Mouse (Mus musculus) gastrocnemius, postnatal 4 days (tissue): ENCODE results near the gene Rnf111. TPM values are rescaled to one million over a fixed set of nuclear protein-coding genes. Genes with fewer than 3 reads are reported as not detected.
"Not testable (repeated sequence)": the region's sequence is repeated elsewhere in the genome, so short reads cannot be mapped to it uniquely, and the experiment has no call there.

ENCODE experiments used
- DNase-seq, 2 experiments: peaks; one replicate each; pipeline ENCODE4 v3.0.0; 2021 to 2022; ENCODE audit warnings: low spot score in 2 of 2, mixed read lengths in 2 of 2
- long read RNA-seq, 2 experiments: library from polyadenylated mRNA; stranded (forward); transcript quantifications; one replicate each; pipeline ENCODE4 v2.0.0; 2021
- total RNA-seq, 2 experiments: library from RNA; stranded (reverse); gene quantifications; 2 replicates each; pipeline ENCODE4 v1.2.3; 2021

Rnf111 gene
- 10 to 100 TPM; 24.7 to 26.6 TPM for total RNA-seq
- long read RNA-seq, experiment 1, full-length matches to known transcripts, result 2 of 13 reads
- long read RNA-seq, experiment 1, partial matches to known transcripts, result 3 of 13 reads
- long read RNA-seq, experiment 1, other reads (novel, unspliced or antisense), result 8 of 13 reads
- long read RNA-seq, experiment 2, full-length matches to known transcripts, result 1 of 14 reads
- long read RNA-seq, experiment 2, partial matches to known transcripts, result 5 of 14 reads
- long read RNA-seq, experiment 2, other reads (novel, unspliced or antisense), result 8 of 14 reads

- DNase-seq, result peak; percentile 97
Observed at GRCm38 (mm10) chr9:70503626-70504041, at the start of gene Rnf111. Rnf111 (minus strand) TSS chr9:70503725.

GRCm38 (mm10) chr9:70552233-70552632 lies 48.7 kb upstream of the Rnf111 start:
- DNase-seq, result not testable (repeated sequence)

GRCm38 (mm10) chr9:70551524-70551923 lies 48.0 kb upstream of the Rnf111 start:
- no peak for DNase-seq

GRCm38 (mm10) chr9:70548304-70548703 lies 44.8 kb upstream of the Rnf111 start:
- no peak for DNase-seq

GRCm38 (mm10) chr9:70546576-70546975 lies 43.1 kb upstream of the Rnf111 start:
- not testable (repeated sequence) for DNase-seq

GRCm38 (mm10) chr9:70544831-70545230 lies 41.3 kb upstream of the Rnf111 start:
- DNase-seq, result no peak

GRCm38 (mm10) chr9:70543985-70544384 lies 40.5 kb upstream of the Rnf111 start:
- no peak for DNase-seq

GRCm38 (mm10) chr9:70543048-70543880 lies 39.7 kb upstream of the Rnf111 start:
- DNase-seq, result peak; percentile 56 to 71

GRCm38 (mm10) chr9:70542305-70543041 lies 38.9 kb upstream of the Rnf111 start, which contains the start of gene Sltm:
Sltm (plus strand) TSS chr9:70542754.
- peak; percentile 99 to 100 for DNase-seq

GRCm38 (mm10) chr9:70541584-70541983 lies 38.1 kb upstream of the Rnf111 start:
- no peak for DNase-seq

GRCm38 (mm10) chr9:70533328-70533727 lies 29.8 kb upstream of the Rnf111 start:
- DNase-seq, result no peak

GRCm38 (mm10) chr9:70524366-70524765 lies 20.8 kb upstream of the Rnf111 start:
- no peak for DNase-seq

GRCm38 (mm10) chr9:70523813-70524212 lies 20.3 kb upstream of the Rnf111 start:
- DNase-seq, result no peak

- no peak for DNase-seq
Observed at GRCm38 (mm10) chr9:70520651-70521050, 17.1 kb upstream of the Rnf111 start.

- DNase-seq, result no peak
Observed at GRCm38 (mm10) chr9:70511681-70512080, 8.2 kb upstream of the Rnf111 start.

GRCm38 (mm10) chr9:70510998-70511583 lies 7.6 kb upstream of the Rnf111 start:
- no peak for DNase-seq

- no peak for DNase-seq
Observed at GRCm38 (mm10) chr9:70509906-70510525, 6.5 kb upstream of the Rnf111 start.

GRCm38 (mm10) chr9:70506787-70507186 lies 3.3 kb upstream of the Rnf111 start:
- no peak for DNase-seq

- no peak for DNase-seq
Observed at GRCm38 (mm10) chr9:70506186-70506585, 2.7 kb upstream of the Rnf111 start.

- DNase-seq, result peak; percentile 57 to 76
Observed at GRCm38 (mm10) chr9:70503015-70503603, 416 bp downstream of the Rnf111 start.
